Mouse (Mus musculus): ENCODE results near the gene Tmem102.

Tmem102 gene

GRCm38 (mm10) chr11:69804972-69805909 lies at the start of gene Tmem102:
Tmem102 (minus strand) TSS chr11:69805624.
- H3K4me1 ChIP-seq (replicated peaks; ENCODE audit: low read depth, low read length) = peaks cover 55% of the 10 kb centered on the region
- H3K36me3 ChIP-seq (ENCODE audit: insufficient read depth, low read length) = no peaks in the 10 kb centered on the region
- TF ChIP-seq CTCF (conservative IDR thresholded peaks at IDR 0.05; ENCODE audit: low read length) (no peak), POU5F1 (IDR thresholded peaks at IDR 0.05; ENCODE audit: borderline replicate concordance, low read length) (no peak), NANOG (IDR thresholded peaks at IDR 0.05; ENCODE audit: borderline replicate concordance, low read length) (no peak)
- no peaks in the 10 kb centered on the region for H3K9me3 ChIP-seq (ENCODE audit: low read length)
- H3K4me3 ChIP-seq (replicated peaks; ENCODE audit: low read length) = peak within 1 kb of the TSS; percentile 83
- H3K27me3 ChIP-seq (ENCODE audit: insufficient read depth, low read length) = peaks cover 49% of the 10 kb centered on the region

GRCm38 (mm10) chr11:69854680-69855079 lies 49.3 kb upstream of the Tmem102 start:
- peaks cover 74% of the 10 kb centered on the region for H3K4me1 ChIP-seq (replicated peaks; ENCODE audit: low read depth, low read length)
- TF ChIP-seq CTCF (conservative IDR thresholded peaks at IDR 0.05; ENCODE audit: low read length) (no peak), POU5F1 (IDR thresholded peaks at IDR 0.05; ENCODE audit: borderline replicate concordance, low read length) (no peak), NANOG (IDR thresholded peaks at IDR 0.05; ENCODE audit: borderline replicate concordance, low read length) (no peak)
- H3K9me3 ChIP-seq (ENCODE audit: low read length) = no peaks in the 10 kb centered on the region
- peak overlapping the region; percentile 45 for H3K4me3 ChIP-seq (replicated peaks; ENCODE audit: low read length)
- H3K27me3 ChIP-seq (ENCODE audit: insufficient read depth, low read length) = peaks cover 27% of the 10 kb centered on the region
- peaks cover 52% of the 10 kb centered on the region for H3K36me3 ChIP-seq (ENCODE audit: insufficient read depth, low read length)

GRCm38 (mm10) chr11:69853994-69854393 lies 48.6 kb upstream of the Tmem102 start:
- H3K4me1 ChIP-seq (replicated peaks; ENCODE audit: low read depth, low read length) = peaks cover 70% of the 10 kb centered on the region
- H3K4me3 ChIP-seq (replicated peaks; ENCODE audit: low read length) = 0 out of 2 replicates have a peak overlapping the region, but pooled peaks have one; percentile 13
- TF ChIP-seq POU5F1 (IDR thresholded peaks at IDR 0.05; ENCODE audit: borderline replicate concordance, low read length) (no peak), NANOG (IDR thresholded peaks at IDR 0.05; ENCODE audit: borderline replicate concordance, low read length) (no peak), CTCF (conservative IDR thresholded peaks at IDR 0.05; ENCODE audit: low read length) (no peak)
- no peaks in the 10 kb centered on the region for H3K9me3 ChIP-seq (ENCODE audit: low read length)
- H3K27me3 ChIP-seq (ENCODE audit: insufficient read depth, low read length) = peaks cover 25% of the 10 kb centered on the region
- peaks cover 59% of the 10 kb centered on the region for H3K36me3 ChIP-seq (ENCODE audit: insufficient read depth, low read length)

- Histone ChIP-seq H3K4me1 (replicated peaks; ENCODE audit: low read depth, low read length) (peaks cover 65% of the 10 kb centered on the region), H3K4me3 (replicated peaks; ENCODE audit: low read length) (no peak overlapping the region), H3K27me3 (ENCODE audit: insufficient read depth, low read length) (peaks cover 22% of the 10 kb centered on the region), H3K9me3 (ENCODE audit: low read length) (no peaks in the 10 kb centered on the region), H3K36me3 (ENCODE audit: insufficient read depth, low read length) (peaks cover 61% of the 10 kb centered on the region)
- TF ChIP-seq POU5F1 (IDR thresholded peaks at IDR 0.05; ENCODE audit: borderline replicate concordance, low read length) (no peak), NANOG (IDR thresholded peaks at IDR 0.05; ENCODE audit: borderline replicate concordance, low read length) (no peak), CTCF (conservative IDR thresholded peaks at IDR 0.05; ENCODE audit: low read length) (no peak)
Measured at GRCm38 (mm10) chr11:69850754-69851153, 45.3 kb upstream of the Tmem102 start.

GRCm38 (mm10) chr11:69849884-69850283 lies 44.5 kb upstream of the Tmem102 start:
- Histone ChIP-seq H3K9me3 (ENCODE audit: low read length) (no peaks in the 10 kb centered on the region), H3K4me3 (replicated peaks; ENCODE audit: low read length) (no peak overlapping the region), H3K4me1 (replicated peaks; ENCODE audit: low read depth, low read length) (peaks cover 65% of the 10 kb centered on the region), H3K36me3 (ENCODE audit: insufficient read depth, low read length) (peaks cover 60% of the 10 kb centered on the region), H3K27me3 (ENCODE audit: insufficient read depth, low read length) (peaks cover 22% of the 10 kb centered on the region)
- TF ChIP-seq CTCF (conservative IDR thresholded peaks at IDR 0.05; ENCODE audit: low read length) (no peak), NANOG (IDR thresholded peaks at IDR 0.05; ENCODE audit: borderline replicate concordance, low read length) (no peak), POU5F1 (IDR thresholded peaks at IDR 0.05; ENCODE audit: borderline replicate concordance, low read length) (no peak)

- no peaks in the 10 kb centered on the region for H3K9me3 ChIP-seq (ENCODE audit: low read length)
- peaks cover 22% of the 10 kb centered on the region for H3K27me3 ChIP-seq (ENCODE audit: insufficient read depth, low read length)
- H3K4me3 ChIP-seq (replicated peaks; ENCODE audit: low read length) = no peak overlapping the region
- no peak for TF ChIP-seq POU5F1 (IDR thresholded peaks at IDR 0.05; ENCODE audit: borderline replicate concordance, low read length)
- H3K36me3 ChIP-seq (ENCODE audit: insufficient read depth, low read length) = peaks cover 55% of the 10 kb centered on the region
- peaks cover 57% of the 10 kb centered on the region for H3K4me1 ChIP-seq (replicated peaks; ENCODE audit: low read depth, low read length)
Measured at GRCm38 (mm10) chr11:69849128-69849527, 43.7 kb upstream of the Tmem102 start.

GRCm38 (mm10) chr11:69848021-69848420 lies 42.6 kb upstream of the Tmem102 start:
- Histone ChIP-seq H3K27me3 (ENCODE audit: insufficient read depth, low read length) (peaks cover 22% of the 10 kb centered on the region), H3K4me3 (replicated peaks; ENCODE audit: low read length) (peak overlapping the region; percentile 86), H3K36me3 (ENCODE audit: insufficient read depth, low read length) (peaks cover 51% of the 10 kb centered on the region), H3K9me3 (ENCODE audit: low read length) (no peaks in the 10 kb centered on the region), H3K4me1 (replicated peaks; ENCODE audit: low read depth, low read length) (peaks cover 46% of the 10 kb centered on the region)
- TF ChIP-seq NANOG (IDR thresholded peaks at IDR 0.05; ENCODE audit: borderline replicate concordance, low read length) (no peak), CTCF (conservative IDR thresholded peaks at IDR 0.05; ENCODE audit: low read length) (no peak), POU5F1 (IDR thresholded peaks at IDR 0.05; ENCODE audit: borderline replicate concordance, low read length) (no peak)

GRCm38 (mm10) chr11:69846738-69847688 lies 41.6 kb upstream of the Tmem102 start:
- H3K9me3 ChIP-seq (ENCODE audit: low read length) = no peaks in the 10 kb centered on the region
- peak overlapping the region; percentile 86 for H3K4me3 ChIP-seq (replicated peaks; ENCODE audit: low read length)
- H3K4me1 ChIP-seq (replicated peaks; ENCODE audit: low read depth, low read length) = peaks cover 42% of the 10 kb centered on the region
- TF ChIP-seq CTCF (conservative IDR thresholded peaks at IDR 0.05; ENCODE audit: low read length) = no peak
- peak; percentile 23; the same call in 1 of the 2 replicates for TF ChIP-seq POU5F1 (IDR thresholded peaks at IDR 0.05; ENCODE audit: borderline replicate concordance, low read length)
- H3K36me3 ChIP-seq (ENCODE audit: insufficient read depth, low read length) = peaks cover 41% of the 10 kb centered on the region
- H3K27me3 ChIP-seq (ENCODE audit: insufficient read depth, low read length) = peaks cover 22% of the 10 kb centered on the region
